Mouse (Mus musculus) forebrain, embryonic 11.5 days (tissue): Measurements from ENCODE around the gene Gfm1. TPM values are rescaled to one million over a fixed set of nuclear protein-coding genes. Genes with fewer than 3 reads are reported as not detected.

Experiments used
- ATAC-seq: fragments of 200-750 bp; cut with Nextera tagmentation; replicated peaks from 2 replicates; pipeline ENCODE4 v1.8.0; 2017; ENCODE audit warnings: moderate TSS enrichment; ENCODE audit not compliant: low FRiP score
- DNase-seq: peaks from one replicate; pipeline ENCODE4 v3.0.0-alpha.2; 2017; ENCODE audit warnings: low spot score
- H3K27ac ChIP-seq: fragments of 300-500 bp; sonication (generic); 2 replicates; pipeline ENCODE4 v1.5.1; 2014; ENCODE audit warnings: low read depth, low read length
- H3K27me3 ChIP-seq: fragments of 300-500 bp; sonication (generic); 2 replicates; pipeline ENCODE4 v1.6.1; 2014; ENCODE audit warnings: mild to moderate bottlenecking, low read length, mixed read lengths; ENCODE audit not compliant: control insufficient read depth, insufficient read depth
- H3K36me3 ChIP-seq: fragments of 300-500 bp; sonication (generic); 2 replicates; pipeline ENCODE4 v1.6.1; 2014; ENCODE audit warnings: mild to moderate bottlenecking, low read length, moderate library complexity, mixed read lengths; ENCODE audit not compliant: control insufficient read depth, insufficient read depth
- H3K4me1 ChIP-seq: fragments of 300-500 bp; sonication (generic); replicated peaks from 2 replicates; pipeline ENCODE4 v1.6.1; 2014; ENCODE audit warnings: low read length, mixed read lengths; ENCODE audit not compliant: control insufficient read depth, insufficient read depth
- H3K4me2 ChIP-seq: fragments of 300-500 bp; sonication (generic); 2 replicates; pipeline ENCODE4 v1.6.1; 2014; ENCODE audit warnings: low read depth, mild to moderate bottlenecking, low read length, moderate library complexity, mixed read lengths; ENCODE audit not compliant: severe bottlenecking
- H3K4me3 ChIP-seq: fragments of 300-500 bp; sonication (generic); 2 replicates; pipeline ENCODE4 v1.5.1; 2014; ENCODE audit warnings: low read depth, low read length
- H3K9ac ChIP-seq: fragments of 300-500 bp; sonication (generic); 2 replicates; pipeline ENCODE4 v1.6.1; 2014; ENCODE audit warnings: low read length
- H3K9me3 ChIP-seq: fragments of 300-500 bp; sonication (generic); 2 replicates; pipeline ENCODE4 v1.6.1; 2016; ENCODE audit warnings: low read length, mixed read lengths; ENCODE audit not compliant: control insufficient read depth
- WGBS: fragments of 180-500 bp; shearing (Covaris S2); extraction: QIAGEN DNeasy Blood & Tissue Kit; methylation state at CpG from one replicate; pipeline ENCODE4 v1.1.7; 2014; 5-methylcytosine and 5-hydroxymethylcytosine counted together
- polyA plus RNA-seq: library from polyadenylated mRNA; unstranded; fragments of >200 nt; fragmentation: Nextera tagmentation; extraction: Ambion mirVana; gene quantifications from 2 replicates; pipeline ENCODE4 v1.2.1, GENCODE M21; 2014

The Gfm1 gene
- polyA plus RNA-seq, 1 experiment from 2014 or later: 52.7 TPM

GRCm38 (mm10) chr3:67503878-67504277, 74.0 kb downstream of the Gfm1 start:
- Histone ChIP-seq H3K27me3 (no peaks in the 10 kb centered on the region), H3K27ac (no peak overlapping the region), H3K4me1 (no peaks in the 10 kb centered on the region), H3K9me3 (no peaks in the 10 kb centered on the region), H3K4me2 (no peak overlapping the region), H3K36me3 (no peaks in the 10 kb centered on the region), H3K9ac (no peak overlapping the region), H3K4me3 (no peak overlapping the region)
- ATAC-seq: 0 out of 2 replicates have a peak, but pooled peaks have one; percentile 36
- DNase-seq: no peak
- 0% methylated on average over 3 of the region's 3 CpGs for WGBS

- Histone ChIP-seq H3K9me3 (no peaks in the 10 kb centered on the region), H3K27me3 (no peaks in the 10 kb centered on the region), H3K9ac (no peak overlapping the region), H3K4me1 (no peaks in the 10 kb centered on the region), H3K36me3 (no peaks in the 10 kb centered on the region), H3K4me2 (no peak overlapping the region), H3K27ac (no peak overlapping the region), H3K4me3 (no peak overlapping the region)
- 83% methylated on average over 2 of the region's 2 CpGs for WGBS
- no peak for DNase-seq
- no peak for ATAC-seq
Observed at GRCm38 (mm10) chr3:67505286-67505685, 75.4 kb downstream of the Gfm1 start.

DNA sequence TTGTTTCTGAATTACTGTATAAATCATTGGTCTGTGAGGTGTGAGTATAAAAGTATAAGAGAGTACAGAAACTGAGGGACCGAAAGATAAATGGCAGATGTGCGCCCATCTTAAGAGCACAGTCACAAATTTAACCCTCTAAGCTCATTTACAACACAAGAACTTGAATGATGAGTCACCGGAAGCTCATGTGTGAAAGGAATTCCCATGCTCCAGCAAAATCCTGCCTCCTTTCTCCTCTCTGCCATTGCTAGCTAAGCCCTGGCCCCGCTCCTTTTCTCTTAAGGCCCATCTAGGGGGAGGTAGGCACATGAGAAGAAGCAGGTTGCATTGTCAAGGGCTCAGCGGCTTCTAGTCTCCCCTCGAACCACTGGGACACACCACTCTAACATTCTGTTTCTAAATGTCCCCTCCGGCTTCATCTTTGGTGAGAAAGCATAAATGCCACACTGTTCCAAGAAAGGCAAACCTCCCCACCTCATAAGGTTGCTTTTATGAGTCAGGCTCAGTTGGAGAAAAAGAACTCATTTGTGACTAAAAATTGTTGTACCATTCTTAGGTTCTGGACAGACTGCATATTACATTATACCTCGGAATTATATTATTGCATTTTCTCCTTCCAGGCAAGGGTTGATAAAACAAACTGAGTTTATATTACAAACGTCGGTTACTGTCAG, 78.5 kb downstream of the Gfm1 start:
- H3K4me1 ChIP-seq: no peaks in the 10 kb centered on the region
- no peak overlapping the region for H3K4me3 ChIP-seq
- no peak overlapping the region for H3K27ac ChIP-seq
- 83% methylated on average over 10 of the region's 10 CpGs for WGBS
- H3K36me3 ChIP-seq: no peaks in the 10 kb centered on the region
- no peaks in the 10 kb centered on the region; the same call in 1 of the 2 replicates for H3K27me3 ChIP-seq
- no peak for ATAC-seq
- DNase-seq: no peak
- H3K9me3 ChIP-seq: no peaks in the 10 kb centered on the region
- no peak overlapping the region for H3K9ac ChIP-seq
- H3K4me2 ChIP-seq: no peak overlapping the region

GRCm38 (mm10) chr3:67512807-67513206, 82.9 kb downstream of the Gfm1 start:
- 1% methylated on average over 5 of the region's 5 CpGs for WGBS
- no peaks in the 10 kb centered on the region for H3K36me3 ChIP-seq
- ATAC-seq: peak; percentile 37

DNA sequence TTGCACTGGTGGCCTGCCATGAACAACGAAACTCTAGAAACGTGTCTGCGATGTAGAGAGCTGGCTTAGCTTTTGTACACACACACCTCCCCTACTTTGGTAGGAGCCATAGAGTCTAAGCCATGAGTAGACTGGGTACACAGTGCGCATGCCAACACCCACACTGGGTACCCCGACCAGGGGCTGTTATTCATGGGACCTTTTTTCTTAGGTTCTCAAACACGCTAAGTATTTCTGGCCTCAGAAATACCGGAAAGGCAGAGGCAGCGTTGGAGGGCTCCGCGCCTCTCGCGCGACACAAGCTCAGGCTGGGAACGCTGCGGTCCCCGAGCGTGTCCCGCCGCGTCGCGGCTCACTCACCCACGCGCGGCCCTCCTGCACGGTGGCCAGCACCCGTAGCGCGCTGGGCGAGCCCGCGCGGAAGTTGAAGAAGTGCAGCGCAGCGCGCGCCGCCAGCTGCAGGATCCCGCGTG, 84.9 kb downstream of the Gfm1 start:
- H3K4me1 ChIP-seq: no peaks in the 10 kb centered on the region; the same call in 1 of the 2 replicates
- H3K9me3 ChIP-seq: no peaks in the 10 kb centered on the region
- peaks cover 4% of the 10 kb centered on the region for H3K27me3 ChIP-seq
- WGBS: 6% methylated on average over 40 of the region's 40 CpGs
- peak overlapping the region; percentile 100 for H3K4me2 ChIP-seq
- peak; percentile 54 for DNase-seq
- H3K36me3 ChIP-seq: no peaks in the 10 kb centered on the region
- no peak overlapping the region for H3K27ac ChIP-seq
- H3K9ac ChIP-seq: peak overlapping the region; percentile 63
- ATAC-seq: peak; percentile 37; the same call in 1 of the 2 replicates
- peak overlapping the region; percentile 54 for H3K4me3 ChIP-seq

More at GRCm38 (mm10) chr3:67512807-67513206, 82.9 kb downstream of the Gfm1 start:
- Histone ChIP-seq H3K9me3 (no peaks in the 10 kb centered on the region), H3K4me3 (no peak overlapping the region), H3K9ac (no peak overlapping the region), H3K27me3 (peaks cover 4% of the 10 kb centered on the region), H3K4me1 (no peaks in the 10 kb centered on the region; the same call in 1 of the 2 replicates), H3K27ac (no peak overlapping the region), H3K4me2 (no peak overlapping the region)
- peak; percentile 79 for DNase-seq

DNA sequence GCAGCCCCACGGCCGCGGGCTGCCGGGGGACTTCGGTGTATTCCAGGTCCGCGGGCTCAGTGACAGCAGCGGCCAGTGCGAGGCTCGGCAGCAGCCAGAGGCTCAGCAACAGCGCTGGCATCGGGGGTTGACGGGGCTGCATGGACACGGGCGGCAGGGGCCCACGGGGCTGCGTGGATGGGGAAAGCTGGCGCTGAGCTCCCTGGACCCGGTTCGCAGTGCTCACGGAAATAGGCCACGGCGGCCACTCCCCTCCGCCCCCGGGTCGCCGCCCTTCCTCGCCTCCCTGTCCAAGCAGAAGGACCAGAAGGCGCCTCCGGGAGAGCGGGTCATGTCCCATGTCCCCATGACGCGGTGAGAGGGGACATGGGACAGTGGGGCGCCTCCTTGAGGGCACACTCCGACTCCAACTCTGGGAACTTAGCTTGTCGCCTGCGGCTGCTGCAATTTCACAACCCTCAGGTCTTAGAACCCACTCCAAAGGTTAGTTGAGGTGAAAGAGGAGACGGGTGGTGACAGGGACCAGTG, 85.4 kb downstream of the Gfm1 start, which contains the start of gene Rarres1:
TSS of gene Rarres1 (minus strand) at position 250 of the 528 bp plus-strand sequence.
- H3K36me3 ChIP-seq: no peaks in the 10 kb centered on the region
- peaks cover 4% of the 10 kb centered on the region for H3K27me3 ChIP-seq
- peak; percentile 67 for DNase-seq
- no peaks in the 10 kb centered on the region for H3K9me3 ChIP-seq
- H3K4me3 ChIP-seq: peak within 1 kb of the TSS; percentile 54
- H3K4me1 ChIP-seq: no peaks in the 10 kb centered on the region; the same call in 1 of the 2 replicates
- 3% methylated on average over 38 of the region's 38 CpGs for WGBS
- peak within 1 kb of the TSS; percentile 63 for H3K9ac ChIP-seq
- peak; percentile 45; the same call in 1 of the 2 replicates for ATAC-seq
- peak within 1 kb of the TSS; percentile 100 for H3K4me2 ChIP-seq
- no peak within 1 kb of the TSS for H3K27ac ChIP-seq

- no peak for DNase-seq
- 89% methylated on average over 5 of the region's 5 CpGs for WGBS
Observed at GRCm38 (mm10) chr3:67520568-67521143, 90.8 kb downstream of the Gfm1 start.

DNA sequence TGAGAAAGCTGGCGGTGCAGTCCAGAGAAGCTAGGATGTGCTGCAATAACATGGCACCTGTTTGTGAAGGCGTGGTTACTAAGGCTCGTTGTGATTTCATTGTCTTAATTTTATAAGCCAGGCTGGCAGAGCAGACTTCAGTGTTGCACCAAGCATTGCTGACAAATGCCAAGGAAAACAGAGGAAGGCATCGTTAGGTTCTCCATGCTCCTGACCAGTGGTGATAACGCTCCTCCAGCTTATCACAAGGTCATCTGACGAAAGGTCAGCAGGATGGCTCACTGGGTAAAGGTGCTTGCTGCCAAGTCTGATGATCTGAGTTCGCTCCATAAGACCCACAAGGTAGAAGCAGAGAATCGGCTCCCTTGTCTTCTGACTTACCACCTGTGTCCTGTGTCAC, 92.8 kb downstream of the Gfm1 start:
- no peaks in the 10 kb centered on the region for H3K9me3 ChIP-seq
- no peaks in the 10 kb centered on the region for H3K36me3 ChIP-seq
- ATAC-seq (no peak), DNase-seq (no peak)
- no peak overlapping the region for H3K9ac ChIP-seq
- no peak overlapping the region for H3K27ac ChIP-seq
- no peaks in the 10 kb centered on the region for H3K27me3 ChIP-seq
- 90% methylated on average over 8 of the region's 8 CpGs for WGBS
- H3K4me2 ChIP-seq: no peak overlapping the region
- no peaks in the 10 kb centered on the region for H3K4me1 ChIP-seq
- no peak overlapping the region for H3K4me3 ChIP-seq

More at GRCm38 (mm10) chr3:67520568-67521143, 90.8 kb downstream of the Gfm1 start:
- Histone ChIP-seq H3K9ac (no peak overlapping the region), H3K27ac (no peak overlapping the region), H3K4me1 (no peaks in the 10 kb centered on the region), H3K9me3 (no peaks in the 10 kb centered on the region), H3K4me2 (no peak overlapping the region), H3K36me3 (no peaks in the 10 kb centered on the region), H3K27me3 (no peaks in the 10 kb centered on the region; the same call in 1 of the 2 replicates), H3K4me3 (no peak overlapping the region)
- no peak for ATAC-seq
